Mouse (Mus musculus) CD8-positive naive resting alpha-beta T cell, adult 2 months (primary cell): Measurements from ENCODE around the gene Eps15.

Experiments used
- DNase-seq, 2 experiments: peaks; one replicate each; pipeline ENCODE4 v3.0.0; 2022; ENCODE audit warnings: low read depth in 2 of 2, low spot score in 2 of 2

Gene Eps15

DNA sequence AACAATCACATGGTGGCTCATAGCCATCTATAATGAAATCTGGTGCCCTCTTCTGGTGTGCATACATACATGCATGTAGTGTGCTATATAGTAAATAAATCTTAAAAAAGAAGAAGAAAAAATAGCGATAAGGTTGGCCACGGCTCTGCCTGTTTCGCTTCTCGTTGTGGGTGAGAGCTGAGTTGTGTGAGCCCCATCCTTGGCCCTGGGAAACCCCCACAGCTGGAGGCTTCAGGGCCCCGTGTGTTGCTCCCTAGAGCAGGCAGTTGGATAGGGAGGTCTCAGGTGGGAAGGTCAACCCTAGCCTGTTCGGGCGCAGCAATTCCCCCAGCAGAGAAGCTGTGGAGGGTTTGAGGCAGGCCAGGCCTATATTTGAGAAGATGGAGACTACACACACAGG is 150.2 kb downstream of the Eps15 start:
- no peak for DNase-seq

DNA sequence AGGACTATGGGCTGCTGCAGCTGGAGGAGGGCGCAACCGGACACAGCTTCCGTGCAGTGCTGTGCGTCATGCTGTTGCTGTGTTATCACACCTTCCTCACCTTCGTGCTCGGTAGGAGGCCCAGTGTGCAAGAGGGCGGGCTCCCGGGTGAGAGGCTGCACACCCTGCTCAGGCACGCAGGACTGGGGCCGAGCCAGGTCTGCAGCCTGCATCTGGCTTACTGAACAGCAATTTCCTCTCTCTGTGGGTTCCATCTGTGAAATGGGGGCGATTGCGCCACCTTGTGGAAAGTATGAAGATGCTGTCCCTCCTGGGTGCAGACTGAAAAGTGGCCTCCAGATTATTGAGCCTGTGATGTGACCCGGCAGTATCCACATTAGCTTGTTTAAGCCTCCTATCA is 150.8 kb downstream of the Eps15 start:
- DNase-seq, result peak; percentile 12 to 33

DNA sequence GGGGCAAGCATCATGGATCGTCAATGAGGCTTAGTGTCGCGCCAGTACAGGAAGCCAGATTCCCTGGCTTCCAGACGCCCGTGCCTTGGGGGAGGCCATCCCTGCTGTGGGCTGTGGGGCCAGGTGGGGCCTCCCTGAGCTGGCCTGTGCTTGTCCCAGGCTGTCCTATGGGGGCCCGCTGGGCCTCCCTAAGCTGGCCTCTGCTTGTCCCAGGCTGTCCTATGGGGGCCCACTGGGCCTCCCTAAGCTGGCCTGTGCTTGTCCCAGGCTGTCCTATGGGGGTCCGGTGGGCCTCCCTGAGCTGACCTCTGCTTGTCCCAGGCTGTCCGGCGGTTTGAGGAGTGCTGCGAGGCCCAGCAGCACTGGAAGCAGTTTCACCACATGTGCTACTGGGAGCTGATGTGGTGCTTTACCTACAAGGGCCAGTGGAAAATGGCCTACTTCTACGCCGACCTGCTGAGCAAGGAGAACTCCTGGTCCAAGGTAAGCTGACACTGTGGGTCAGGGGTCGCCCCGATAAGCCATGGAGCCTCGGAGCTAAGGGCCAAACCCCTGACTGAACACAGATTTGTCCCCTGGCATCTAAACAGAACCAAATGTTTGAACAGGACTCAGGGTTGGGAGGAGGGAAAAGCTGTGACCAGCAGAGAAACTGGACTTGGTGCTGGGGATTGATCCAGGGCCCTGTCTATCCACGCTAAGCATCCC is 152.8 kb downstream of the Eps15 start:
- DNase-seq, result no peak

DNA sequence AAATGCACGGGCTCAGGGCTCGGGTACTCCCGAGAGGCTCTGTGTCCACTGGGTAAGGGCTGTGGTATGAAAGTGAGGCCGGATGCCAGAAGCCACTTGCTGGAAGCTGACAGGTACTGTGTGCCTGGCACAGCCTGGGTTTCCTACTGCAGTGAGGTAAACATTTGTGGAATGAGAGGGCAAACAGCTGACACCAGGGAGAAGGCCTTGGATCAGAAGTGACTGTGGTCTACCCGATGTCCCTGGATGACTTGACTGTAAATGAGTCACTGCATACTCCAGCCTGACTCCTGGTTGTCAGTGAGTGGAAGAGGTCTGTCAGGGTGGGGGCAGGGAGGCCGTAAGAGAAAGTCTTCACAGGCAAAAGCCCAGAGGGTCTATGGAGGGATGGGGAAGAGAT is 153.6 kb downstream of the Eps15 start:
- no peak for DNase-seq

DNA sequence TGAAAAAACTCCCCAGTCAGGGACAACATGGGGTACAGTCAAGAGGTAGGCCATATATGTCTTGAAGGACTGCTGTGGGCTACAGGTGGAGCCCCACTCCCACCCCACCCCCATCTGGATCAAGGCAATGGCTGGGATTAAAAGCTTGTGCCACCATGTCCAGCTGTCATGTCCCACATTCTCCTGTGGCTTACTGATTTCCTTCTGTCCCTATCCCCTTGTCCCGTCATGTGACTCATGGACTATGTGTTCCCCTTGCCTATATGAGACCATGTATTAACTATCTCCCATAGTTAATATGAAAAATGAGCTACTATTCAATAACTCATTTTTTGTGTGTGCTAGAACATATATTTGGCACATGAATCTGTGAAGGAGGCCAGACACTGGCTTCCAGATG is 154.2 kb downstream of the Eps15 start:
- DNase-seq, result no peak
